Mouse (Mus musculus) heart, adult 2 months (tissue): ENCODE results near the gene Rpp21.

ENCODE experiments used
- CTCF ChIP-seq: fragments of 200-600 bp; IDR thresholded peaks from 2 replicates; pipeline ENCODE4 v1.8.1; 2022; ENCODE audit warnings: antibody characterized with exemption, mild to moderate bottlenecking, moderate library complexity
- POLR2A ChIP-seq: fragments of 200-500 bp; IDR thresholded peaks from 2 replicates; pipeline ENCODE4 v1.6.1; 2011; ENCODE audit warnings: mild to moderate bottlenecking, low read depth, low read length, control low read depth; ENCODE audit not compliant: insufficient read depth

DNA sequence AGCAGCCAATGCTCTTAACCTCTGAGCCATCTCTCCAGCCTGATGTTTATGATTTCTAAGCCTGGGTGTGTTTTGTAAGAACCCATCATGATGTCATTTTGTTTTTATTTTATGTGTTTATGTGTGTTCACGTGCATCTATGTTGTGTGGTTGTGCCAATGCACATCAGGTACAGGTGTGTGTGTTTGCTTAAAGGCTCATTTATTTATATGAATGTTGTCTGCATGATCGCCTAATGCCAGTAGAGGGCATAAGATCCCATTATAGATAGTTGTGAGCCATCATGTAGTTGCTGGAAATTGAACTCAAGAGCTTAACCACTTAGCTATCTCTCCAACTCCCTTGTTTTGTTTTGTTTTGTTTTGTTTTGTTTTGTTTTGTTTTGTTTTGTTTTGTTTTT lies 12.1 kb downstream of the Rpp21 start:
- TF ChIP-seq POLR2A, result no peak
- peak; percentile 42 for TF ChIP-seq CTCF
